7 mouse cellular contexts compared by ENCODE assay signal in genomic region chr17:10319685-10320455, GRCm38 (mm10). TPM values are rescaled to one million over a fixed set of nuclear protein-coding genes. Genes with fewer than 3 reads are reported as not detected.
DNase-seq lines count a peak whose midpoint lies in the region; ATAC-seq lines count a peak whose summit lies in the region.

Gene Qk (minus strand): TSS chr17:10319854.

- peak within 1 kb of the TSS; percentile 62 for H3K4me2 ChIP-seq in midbrain, embryonic 13.5 days (replicated peaks)

- peaks cover 24% of the 10 kb centered on the region for H3K4me1 ChIP-seq in limb, embryonic 10.5 days
- H3K4me1 ChIP-seq in midbrain, embryonic 13.5 days (replicated peaks), result peaks cover 32% of the 10 kb centered on the region

- H3K9me3 ChIP-seq in limb, embryonic 10.5 days (replicated peaks), result no peaks in the 10 kb centered on the region
- 0 out of 2 replicates have a peak, but pooled peaks cover under 1% of the 10 kb centered on the region for H3K9me3 ChIP-seq in midbrain, embryonic 13.5 days

- H3K27me3 ChIP-seq in limb, embryonic 10.5 days (ENCODE audit: low read depth, poor library complexity, severe bottlenecking), result no peaks in the 10 kb centered on the region
- no peaks in the 10 kb centered on the region for H3K27me3 ChIP-seq in midbrain, embryonic 13.5 days

- WGBS in limb, embryonic 10.5 days, result under 1% methylated on average over 86 of the region's 86 CpGs
- under 1% methylated on average over 85 of the region's 86 CpGs for WGBS in midbrain, embryonic 13.5 days

- peak; percentile 88 for ATAC-seq in midbrain, embryonic 13.5 days

- DNase-seq in adrenal gland, adult 8-10 months, result peak; percentile 86
- peak; percentile 93 for DNase-seq in embryo, embryonic 9.5 days (ENCODE audit: extremely low spot score)
- no peak for DNase-seq in gonadal fat pad, adult 2 months (ENCODE audit: low read depth)
- peak; percentile 91 for DNase-seq in kidney, adult 11 months
- peak; percentile 95 for DNase-seq in limb, embryonic 10.5 days (ENCODE audit: low spot score)
- peak; percentile 85 for DNase-seq in spleen, adult 12 weeks (ENCODE audit: low spot score)

- peak within 1 kb of the TSS; percentile 98 for H3K9ac ChIP-seq in midbrain, embryonic 13.5 days (replicated peaks)

- H3K36me3 ChIP-seq in limb, embryonic 10.5 days, result no peaks in the 10 kb centered on the region
- no peaks in the 10 kb centered on the region for H3K36me3 ChIP-seq in midbrain, embryonic 13.5 days

- peak within 1 kb of the TSS; percentile 92 for H3K4me3 ChIP-seq in limb, embryonic 10.5 days
- peak within 1 kb of the TSS; percentile 90 for H3K4me3 ChIP-seq in midbrain, embryonic 13.5 days (replicated peaks)

- peak within 1 kb of the TSS; percentile 99 for H3K27ac ChIP-seq in limb, embryonic 10.5 days
- peak within 1 kb of the TSS; percentile 99 for H3K27ac ChIP-seq in midbrain, embryonic 13.5 days

RNA-seq across cellular contexts. Expression of gene Qk, which starts in this region (rescaled TPM):
- 100 to 1,000 TPM; 121 to 231 (median 200) TPM for total RNA-seq in adrenal gland, adult 8-10 months (2022)
- 140 and 182 TPM in 2 replicates for polyA plus RNA-seq in gonadal fat pad, adult 2 months (2012; rRNA removed)
- polyA plus RNA-seq in limb, embryonic 10.5 days (2016; fragmentation: Nextera tagmentation; extraction: Ambion mirVana), result 23.9 and 24.2 TPM in 2 replicates
- polyA plus RNA-seq in midbrain, embryonic 13.5 days (2015; fragmentation: Nextera tagmentation; extraction: Ambion mirVana), result 42.5 and 47.9 TPM in 2 replicates
